20 mouse cellular contexts compared by ENCODE assay signal in the genomic region with DNA sequence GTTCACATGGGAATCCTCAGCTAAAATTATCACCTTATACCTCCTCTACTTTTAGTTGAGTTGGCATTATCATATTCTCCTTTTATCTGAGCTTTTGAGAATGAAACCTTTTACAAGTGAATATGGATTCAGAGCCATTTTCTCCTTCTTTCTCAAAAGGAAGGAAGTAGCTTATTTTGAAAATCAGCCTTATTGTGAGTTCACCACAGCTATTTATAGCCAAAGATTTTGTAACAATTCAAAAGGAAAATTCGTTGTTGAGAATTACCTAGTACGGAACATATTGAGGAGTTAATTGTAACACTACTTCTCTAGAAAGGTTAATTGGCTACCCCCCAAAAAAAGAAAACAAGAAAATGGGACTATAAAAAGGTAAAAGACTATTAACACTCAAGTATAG.
A peak's percentile ranks its signal among the peaks of the same experiment; 100 is the strongest.
DNase-seq lines count a peak whose midpoint lies in the region; ATAC-seq and TF ChIP-seq lines count a peak whose summit lies in the region.
"Had no signal": no experiment of that assay in that cellular context is flagged by ENCODE, and none has a peak within 500 bp of the region (broad histone marks: within the 10 kb centered on the region; RNA-seq: fewer than 3 reads in every experiment).

No protein-coding gene starts in this region.

- DNase-seq in urinary bladder, postnatal 14 days (ENCODE audit: low spot score): no peak
- DNase-seq in frontal cortex, postnatal 14 days (ENCODE audit: low spot score in 2 of 2): no peak
- no peak for DNase-seq in left cerebral cortex, postnatal 36 days (ENCODE audit: low spot score in 2 of 2)
- DNase-seq: adrenal gland, adult 2 months; adrenal gland, adult 8-10 months; adrenal gland, postnatal 10 days; adrenal gland, postnatal 14 days; adrenal gland, postnatal 25 days; adrenal gland, postnatal 36 days; B cell, adult 2 months; cerebellum, adult 11 months; cerebellum, adult 11-12 months; cerebellum, adult 18-20 months; cerebellum, adult 2 months had no signal

- H3K27ac ChIP-seq in bone marrow macrophage, adult 2 months (ENCODE audit: insufficient read depth, low read depth, low read length): peak overlapping the region; percentile 3; the same call in 1 of the 2 replicates

- intact Hi-C loops in left cerebral cortex, postnatal 36 days (cut with DNase I): no loop called here

- peak; percentile 53; the same call in 1 of the 2 replicates for ATAC-seq in granulocyte monocyte progenitor cell, adult 5-6 weeks (replicated peaks; ENCODE audit: poor library complexity, severe bottlenecking)
- ATAC-seq in megakaryocyte progenitor cell, adult 5-6 weeks (replicated peaks; ENCODE audit: poor library complexity): peak; percentile 69
- ATAC-seq: activated CD4-positive, CD25-positive, alpha-beta regulatory T cell, adult 4 months; CD4-positive, CD25-positive, alpha-beta regulatory T cell, adult 4 months; Patski had no signal

- peaks cover 3% of the 10 kb centered on the region for H3K4me1 ChIP-seq in bone marrow macrophage, adult 2 months (ENCODE audit: control insufficient read depth, insufficient read depth, low read length)

- no peak for TF ChIP-seq POLR2A in bone marrow macrophage, adult 2 months (IDR thresholded peaks at IDR 0.05; ENCODE audit: borderline replicate concordance, low read depth, low read length)

- TF ChIP-seq CTCF in bone marrow macrophage, adult 2 months (IDR thresholded peaks at IDR 0.05; ENCODE audit: low read depth, low read length): no peak

- no peak overlapping the region for H3K4me3 ChIP-seq in bone marrow macrophage, adult 2 months (ENCODE audit: insufficient read depth, low read length)
